Mouse (Mus musculus) MEL (cell line): ENCODE measurements around the gene Gm10799. TPM values are rescaled to one million over a fixed set of nuclear protein-coding genes. Genes with fewer than 3 reads are reported as not detected.
"Not testable (repeated sequence)": the region's sequence is repeated elsewhere in the genome, so short reads cannot be mapped to it uniquely, and the experiment has no call there.

Source experiments
- DNase-seq: peaks from one replicate; pipeline ENCODE4 v3.0.0; 2011; ENCODE audit warnings: low read depth, low spot score
- H3K27ac ChIP-seq: 2 replicates; pipeline ENCODE4 v1.5.1; 2012; ENCODE audit warnings: low read depth, mild to moderate bottlenecking, control low read depth, low read length, moderate library complexity; ENCODE audit not compliant: control insufficient read depth
- H3K27me3 ChIP-seq, 2 experiments: fragments of 150-350 bp in 1 of 2; sonication (generic) in 1 of 2; 2 replicates each; pipeline ENCODE4 v1.6.1; 2012; ENCODE audit warnings: low read length in 2 of 2, mild to moderate bottlenecking in 2 of 2, improper control_type of control experiment in 1 of 2, moderate library complexity in 1 of 2; ENCODE audit not compliant: insufficient read depth in 2 of 2, control insufficient read depth in 1 of 2
- H3K36me3 ChIP-seq, 2 experiments: 2 replicates each; pipeline ENCODE4 v1.6.1; 2012 to 2014; ENCODE audit warnings: low read length in 2 of 2, improper control_type of control experiment in 1 of 2, inconsistent platforms in 1 of 2, mild to moderate bottlenecking in 1 of 2; ENCODE audit not compliant: insufficient read depth in 2 of 2, control insufficient read depth in 1 of 2
- H3K4me1 ChIP-seq, 2 experiments: fragments of 150-350 bp in 1 of 2; sonication (generic) in 1 of 2; 2 replicates each; pipeline ENCODE4 v1.6.1; 2012; ENCODE audit warnings: low read length in 2 of 2, improper control_type of control experiment in 1 of 2, mild to moderate bottlenecking in 1 of 2; ENCODE audit not compliant: insufficient read depth in 2 of 2, control insufficient read depth in 1 of 2
- H3K4me3 ChIP-seq, 2 experiments: fragments of 150-350 bp in 1 of 2; sonication (generic) in 1 of 2; 2 replicates each; pipeline ENCODE4 v1.5.1; 2012; ENCODE audit warnings: low read depth in 2 of 2, low read length in 2 of 2, mild to moderate bottlenecking in 2 of 2, moderate library complexity in 2 of 2, control low read depth in 1 of 2, improper control_type of control experiment in 1 of 2; ENCODE audit not compliant: control insufficient read depth in 1 of 2, insufficient read depth in 1 of 2
- H3K79me2 ChIP-seq: 2 replicates; pipeline ENCODE4 v1.6.1; 2012; ENCODE audit warnings: mild to moderate bottlenecking, low read length, moderate library complexity; ENCODE audit not compliant: control insufficient read depth, poor library complexity, insufficient read depth
- H3K9ac ChIP-seq: 2 replicates; pipeline ENCODE4 v1.6.1; 2012; ENCODE audit warnings: low read depth, mild to moderate bottlenecking, control low read depth, low read length, moderate library complexity; ENCODE audit not compliant: control insufficient read depth, poor library complexity, severe bottlenecking
- H3K9me3 ChIP-seq: fragments of 150-350 bp; sonication (generic); replicated peaks from 2 replicates; pipeline ENCODE4 v1.6.1; 2012; ENCODE audit warnings: mild to moderate bottlenecking, low read length, improper control_type of control experiment, moderate library complexity; ENCODE audit not compliant: insufficient read depth
- BHLHE40 ChIP-seq: IDR thresholded peaks from 2 replicates; pipeline ENCODE4 v1.6.1; 2012; ENCODE audit warnings: low read depth, mild to moderate bottlenecking, inconsistent platforms, low read length, improper control_type of control experiment, borderline replicate concordance
- CHD2 ChIP-seq: IDR thresholded peaks from 2 replicates; pipeline ENCODE4 v1.6.1; 2011; ENCODE audit warnings: low read length, improper control_type of control experiment
- CTCF ChIP-seq, 3 experiments: IDR thresholded peaks in 2 of 3; conservative IDR thresholded peaks in 1 of 3; 2 replicates each; pipeline ENCODE4 v1.5.1; 2011 to 2012; ENCODE audit warnings: low read length in 3 of 3, low read depth in 2 of 3, mild to moderate bottlenecking in 2 of 3, improper control_type of control experiment in 1 of 3, inconsistent platforms in 1 of 3, mixed read lengths in 1 of 3, moderate library complexity in 1 of 3; ENCODE audit not compliant: control insufficient read depth in 1 of 3, insufficient read depth in 1 of 3, poor library complexity in 1 of 3, severe bottlenecking in 1 of 3
- ELF1 ChIP-seq: IDR thresholded peaks from 2 replicates; pipeline ENCODE4 v1.6.1; 2014; ENCODE audit warnings: low read depth, mild to moderate bottlenecking, inconsistent platforms, low read length, improper control_type of control experiment, moderate library complexity
- EP300 ChIP-seq, 2 experiments: IDR thresholded peaks; 2 replicates each; pipeline ENCODE4 v1.6.1; 2011; ENCODE audit warnings: improper control_type of control experiment in 2 of 2, low read length in 2 of 2, low read depth in 1 of 2, mild to moderate bottlenecking in 1 of 2
- ETS1 ChIP-seq: IDR thresholded peaks from 2 replicates; pipeline ENCODE4 v1.6.1; 2012; ENCODE audit warnings: low read depth, mild to moderate bottlenecking, inconsistent platforms, low read length, improper control_type of control experiment, moderate library complexity
- GATA1 ChIP-seq: IDR thresholded peaks from 2 replicates; pipeline ENCODE4 v1.6.1; 2011; ENCODE audit warnings: low read depth, low read length, improper control_type of control experiment
- HCFC1 ChIP-seq: IDR thresholded peaks from 2 replicates; pipeline ENCODE4 v1.6.1; 2012; ENCODE audit warnings: low read depth, mild to moderate bottlenecking, inconsistent platforms, low read length, improper control_type of control experiment, moderate library complexity
- KAT2A ChIP-seq: conservative IDR thresholded peaks from 2 replicates; pipeline ENCODE4 v1.6.1; 2012; ENCODE audit warnings: low read depth, low read length, improper control_type of control experiment, inconsistent platforms
- MAFK ChIP-seq: IDR thresholded peaks from 2 replicates; pipeline ENCODE4 v1.6.1; 2011; ENCODE audit warnings: low read depth, mild to moderate bottlenecking, low read length, improper control_type of control experiment, borderline replicate concordance
- MAZ ChIP-seq: IDR thresholded peaks from 2 replicates; pipeline ENCODE4 v1.6.1; 2012; ENCODE audit warnings: low read depth, mild to moderate bottlenecking, inconsistent platforms, low read length, improper control_type of control experiment
- MEF2A ChIP-seq: IDR thresholded peaks from 2 replicates; pipeline ENCODE4 v1.6.1; 2014; ENCODE audit warnings: low read depth, mild to moderate bottlenecking, inconsistent platforms, low read length, improper control_type of control experiment; ENCODE audit not compliant: poor library complexity, insufficient replicate concordance, severe bottlenecking; ENCODE audit errors: extremely low read depth
- MXI1 ChIP-seq: IDR thresholded peaks from 2 replicates; pipeline ENCODE4 v1.6.1; 2011; ENCODE audit warnings: mild to moderate bottlenecking, low read depth, low read length, improper control_type of control experiment
- MYB ChIP-seq: IDR thresholded peaks from 2 replicates; pipeline ENCODE4 v1.6.1; 2011; ENCODE audit warnings: mild to moderate bottlenecking, low read depth, low read length, improper control_type of control experiment
- NELFE ChIP-seq: IDR thresholded peaks from 2 replicates; pipeline ENCODE4 v1.6.1; 2011; ENCODE audit warnings: low read depth, low read length, improper control_type of control experiment
- RAD21 ChIP-seq: IDR thresholded peaks from 2 replicates; pipeline ENCODE4 v1.6.1; 2011; ENCODE audit warnings: mild to moderate bottlenecking, low read depth, low read length, improper control_type of control experiment
- RCOR1 ChIP-seq: IDR thresholded peaks from 2 replicates; pipeline ENCODE4 v1.6.1; 2012; ENCODE audit warnings: low read depth, mild to moderate bottlenecking, inconsistent platforms, low read length, improper control_type of control experiment
- SIN3A ChIP-seq: IDR thresholded peaks from 2 replicates; pipeline ENCODE4 v1.6.1; 2012; ENCODE audit warnings: low read length, improper control_type of control experiment, inconsistent platforms
- TAL1 ChIP-seq: IDR thresholded peaks from 2 replicates; pipeline ENCODE4 v1.6.1; 2012; ENCODE audit warnings: mild to moderate bottlenecking, inconsistent platforms, low read length, moderate library complexity, mixed read lengths
- TCF12 ChIP-seq: IDR thresholded peaks from 2 replicates; pipeline ENCODE4 v1.6.1; 2014; ENCODE audit warnings: low read depth, mild to moderate bottlenecking, inconsistent platforms, low read length, improper control_type of control experiment, moderate library complexity
- ZNF384 ChIP-seq: IDR thresholded peaks from 2 replicates; pipeline ENCODE4 v1.6.1; 2012; ENCODE audit warnings: low read depth, mild to moderate bottlenecking, inconsistent platforms, low read length, improper control_type of control experiment
- polyA plus RNA-seq, 2 experiments: library from polyadenylated mRNA; stranded (reverse) in 1 of 2; unstranded in 1 of 2; fragments of >175 nt in 1 of 2; fragments of >200 nt in 1 of 2; gene quantifications; 2 replicates each; pipeline versions ENCODE4 v1.2.1 to v1.2.4; 2012; ENCODE audit warnings: low replicate concordance in 2 of 2, low read depth in 1 of 2; ENCODE audit not compliant: insufficient read length in 2 of 2, insufficient read depth in 1 of 2, missing spikeins in 1 of 2
- total RNA-seq: library from RNA; depleted of rRNA; stranded (reverse); fragments of 300-350 nt; gene quantifications from 2 replicates; pipeline ENCODE4 v1.2.3, GENCODE M21; 2012

Gene Gm10799
- total and polyA plus RNA-seq, 3 experiments, result not detected

GRCm38 (mm10) chr2:104078285-104078684 lies 9.9 kb upstream of the Gm10799 start:
- H3K27me3 ChIP-seq, H3K79me2 ChIP-seq, H3K9ac ChIP-seq, H3K27ac ChIP-seq: not testable (repeated sequence)
- DNase-seq, result peak; percentile 74
- peak; percentile 91 for TF ChIP-seq TCF12
- TF ChIP-seq HCFC1, result 0 out of 2 replicates have a peak, but pooled peaks have one; percentile 20
- TF ChIP-seq SIN3A, result peak; percentile 64
- peak; percentile 68 for TF ChIP-seq TAL1
- TF ChIP-seq BHLHE40, result peak; percentile 59; the same call in 1 of the 2 replicates
- TF ChIP-seq RCOR1, result peak; percentile 84
- peak; percentile 34; the same call in 1 of the 2 replicates for TF ChIP-seq ZNF384
- peak; percentile 94 for TF ChIP-seq GATA1
- 0 out of 2 replicates have a peak, but pooled peaks have one; percentile 40 for TF ChIP-seq MAZ
- TF ChIP-seq ETS1, result peak; percentile 78
- TF ChIP-seq MXI1, result peak; percentile 20; the same call in 1 of the 2 replicates
- peak; percentile 89 to 90 for TF ChIP-seq EP300 (IDR thresholded peaks at IDR 0.05; ENCODE audit: low read depth in 1 of 2, low read length in 2 of 2)
- TF ChIP-seq, all 39 proteins: peak for 12; not testable (repeated sequence) for 27
- not testable (repeated sequence) for H3K4me1 ChIP-seq, H3K36me3 ChIP-seq, H3K9me3 ChIP-seq, H3K4me3 ChIP-seq

- TF ChIP-seq ELF1, result no peak
- no peak for TF ChIP-seq MYB
- TF ChIP-seq CHD2, result no peak
- no peak for TF ChIP-seq CTCF (IDR thresholded peaks at IDR 0.05 in 2 of 3, conservative IDR thresholded peaks at IDR 0.05 in 1 of 3; ENCODE audit: control insufficient read depth in 1 of 3, insufficient read depth in 1 of 3, low read depth in 2 of 3, low read length in 3 of 3, poor library complexity in 1 of 3, severe bottlenecking in 1 of 3)
- TF ChIP-seq RAD21, result no peak
- no peak for TF ChIP-seq HCFC1
- no peak for TF ChIP-seq MEF2A
- TF ChIP-seq MXI1, result no peak
- no peak for TF ChIP-seq KAT2A
- no peak for TF ChIP-seq ETS1
- TF ChIP-seq NELFE, result no peak
- no peak for TF ChIP-seq TCF12
- TF ChIP-seq MAZ, result no peak
- TF ChIP-seq MAFK, result no peak
- no peak for TF ChIP-seq TAL1
- H3K4me1 ChIP-seq, result peaks cover 4 to 5% of the 10 kb centered on the region in 2 experiments; a peak in 3 of 4 replicates
- no peak within 1 kb of the TSS for H3K27ac ChIP-seq
- peaks cover 0 to 2% of the 10 kb centered on the region in 2 experiments; a peak in 2 of 4 replicates for H3K36me3 ChIP-seq
- peak; percentile 63 for DNase-seq
- no peak within 1 kb of the TSS for H3K9ac ChIP-seq
- 0 out of 4 replicates have a peak within 1 kb of the TSS, but pooled peaks of 1 of the 2 experiments have one; percentile 21 for H3K4me3 ChIP-seq
- H3K9me3 ChIP-seq, result no peaks in the 10 kb centered on the region
- H3K27me3 ChIP-seq, result no peaks in the 10 kb centered on the region
- H3K79me2 ChIP-seq, result no peaks in the 10 kb centered on the region
These were observed 1.4 kb upstream of the Gm10799 start, which contains the start of gene Cd59b for GRCm38 (mm10) chr2:104069704-104070185. TSS of gene Cd59b (plus strand) at chr2:104069849.
